Mouse (Mus musculus) adrenal gland (tissue): ENCODE measurements around the gene Setdb2.

Experiments used
- intact Hi-C: fragments of 180-260 bp; cut with DNase I; formaldehyde crosslinking; loops from one replicate; pipeline ENCODE4 v1.15.1; 2025

Setdb2 gene

DNA sequence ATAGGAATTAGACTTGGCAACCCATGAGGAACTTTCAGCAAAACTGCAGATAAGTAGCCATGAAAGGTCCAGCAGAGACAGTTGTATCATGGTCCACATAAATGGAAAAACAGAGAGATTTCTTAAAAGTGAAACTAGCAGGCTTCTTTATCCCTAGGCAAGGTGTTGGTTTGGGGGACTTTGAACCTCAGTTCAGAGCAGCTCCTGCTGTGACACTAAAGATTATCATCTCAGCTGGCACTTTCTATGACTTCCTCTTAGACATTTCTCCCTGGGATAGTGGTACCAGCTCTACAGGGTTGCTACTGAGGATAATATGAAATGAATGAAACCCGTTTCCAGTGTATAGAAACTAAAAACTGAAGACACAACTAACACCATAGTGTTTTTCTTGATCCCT is 51.2 kb downstream of the Setdb2 start:
- intact Hi-C loops: no loop called here

DNA sequence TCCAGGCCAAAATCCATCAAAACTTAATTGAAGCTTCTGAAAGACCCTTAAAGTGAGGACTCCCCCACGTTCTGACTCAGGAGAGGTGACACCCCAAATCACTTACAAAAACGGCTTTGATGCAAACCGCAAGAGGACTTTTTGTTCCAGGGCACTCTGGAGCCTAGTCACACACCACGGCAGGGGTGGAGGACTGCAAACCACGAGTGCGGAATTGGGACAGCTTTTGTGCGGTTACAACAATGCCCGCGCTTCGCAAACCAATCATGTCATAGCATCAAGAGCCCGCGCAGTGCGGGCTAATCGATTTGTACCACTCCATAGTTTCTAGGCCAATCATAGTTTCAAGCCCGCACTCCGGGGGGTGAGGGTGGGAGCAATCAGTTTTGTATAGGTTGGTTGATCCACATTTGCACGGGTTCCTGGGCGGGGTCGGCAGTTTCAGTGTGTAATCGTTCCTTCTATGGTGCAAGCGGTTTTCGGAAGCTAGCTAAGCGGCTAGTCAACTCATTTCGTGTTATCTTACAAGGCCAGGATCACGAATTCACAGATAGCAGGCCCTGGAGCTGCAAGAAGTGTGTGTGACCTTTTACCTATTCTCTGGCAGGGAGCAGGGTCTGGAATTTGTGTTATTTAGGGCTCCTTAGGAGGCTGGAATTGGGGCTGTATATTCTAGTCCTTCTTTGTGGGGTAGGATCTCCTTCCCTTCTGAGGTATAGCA is 70.2 kb downstream of the Setdb2 start:
- intact Hi-C loops: no loop called here

DNA sequence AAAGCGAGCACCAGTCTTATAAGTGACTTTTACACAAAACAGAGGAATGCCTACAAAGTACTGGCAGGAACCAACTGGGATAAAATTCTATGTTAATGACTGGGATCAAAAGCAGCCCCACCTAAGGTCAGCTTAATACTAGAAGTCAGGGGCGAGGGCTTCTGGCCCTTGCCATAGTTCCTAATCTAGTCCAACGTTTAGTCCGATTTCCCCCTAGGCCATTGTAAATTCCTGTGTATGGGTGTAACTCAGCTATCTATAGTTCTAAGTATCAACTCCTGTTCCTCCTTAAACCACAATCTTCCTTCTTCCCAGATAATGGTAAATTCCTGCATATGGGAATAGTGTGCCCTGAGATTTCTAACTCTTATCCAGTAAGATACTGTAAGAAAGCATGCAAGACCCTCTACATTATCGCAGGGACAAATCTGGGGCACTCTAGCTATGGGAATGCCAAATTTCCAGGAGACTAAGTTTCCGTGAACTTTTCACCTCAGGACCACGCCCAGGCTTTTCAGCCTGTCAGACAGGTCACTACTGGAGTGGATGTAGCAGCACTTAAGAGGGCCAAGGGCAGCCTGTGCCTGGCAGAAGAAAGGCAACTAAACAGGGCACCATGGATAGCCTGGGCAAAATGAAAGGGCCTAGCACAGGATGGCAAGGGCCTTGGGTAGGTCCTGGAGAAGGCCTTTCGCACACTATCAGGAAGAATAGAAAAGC is 74.1 kb downstream of the Setdb2 start:
- intact Hi-C loops: no loop called here

DNA sequence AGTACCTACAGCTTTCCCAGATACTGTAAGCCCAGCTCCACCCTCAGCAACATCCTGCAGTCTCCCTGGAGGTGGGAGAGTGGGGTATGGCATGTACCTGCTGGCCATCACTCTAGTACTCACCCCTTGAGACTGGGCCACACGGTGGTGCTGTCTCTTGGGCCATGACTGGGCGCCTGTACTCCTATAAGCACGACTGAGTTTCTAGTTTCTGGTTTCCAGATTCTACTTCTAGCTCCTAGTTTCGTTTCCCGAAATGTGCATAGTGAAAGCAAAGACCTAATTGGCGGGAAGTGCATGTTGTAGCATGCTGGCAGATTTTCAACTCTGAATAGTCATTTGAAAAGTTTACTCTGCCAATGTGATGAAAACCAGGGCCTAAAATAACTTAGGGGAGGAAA is 75.4 kb downstream of the Setdb2 start, which contains the start of gene Phf11d:
Gene Phf11d, minus strand, starts transcription at position 227 of the 401 bp plus-strand sequence.
- intact Hi-C loops: no loop called here
